Mouse (Mus musculus) lung, postnatal 0 days (tissue): ENCODE results near the gene Strip1.

Experiments
- CTCF ChIP-seq: IDR thresholded peaks from 2 replicates; pipeline ENCODE4 v1.5.1; 2016; ENCODE audit warnings: antibody characterized with exemption, mild to moderate bottlenecking
- EP300 ChIP-seq: IDR thresholded peaks from 2 replicates; pipeline ENCODE4 v1.6.1; 2016; ENCODE audit warnings: antibody characterized with exemption, mild to moderate bottlenecking, control low read depth

GRCm38 (mm10) chr3:107680790-107681576 lies 49.5 kb upstream of the Strip1 start:
- TF ChIP-seq CTCF = no peak
- TF ChIP-seq EP300 = no peak
